Mouse (Mus musculus): ENCODE data around the gene Hecw2. TPM values are rescaled to one million over a fixed set of nuclear protein-coding genes. Genes with fewer than 3 reads are reported as not detected.
A peak's percentile ranks its signal among the peaks of the same experiment; 100 is the strongest.

Hecw2 gene
- polyA plus RNA-seq, 1 experiment from 2014 or later, result 8.4 TPM

GRCm38 (mm10) chr1:54153216-54153786, 41.7 kb downstream of the Hecw2 start:
- no peak for ATAC-seq (ENCODE audit: low FRiP score)
- Histone ChIP-seq H3K4me3 (replicated peaks) (no peak overlapping the region), H3K4me2 (no peak overlapping the region), H3K36me3 (no peaks in the 10 kb centered on the region), H3K4me1 (no peaks in the 10 kb centered on the region), H3K9me3 (replicated peaks) (no peaks in the 10 kb centered on the region), H3K27me3 (replicated peaks) (no peaks in the 10 kb centered on the region), H3K9ac (replicated peaks) (no peak overlapping the region), H3K27ac (replicated peaks) (no peak overlapping the region)
- 88% methylated on average over 6 of the region's 6 CpGs for WGBS

- no peaks in the 10 kb centered on the region for H3K27me3 ChIP-seq (replicated peaks)
- H3K4me2 ChIP-seq, result no peak overlapping the region
- no peaks in the 10 kb centered on the region for H3K9me3 ChIP-seq (replicated peaks)
- no peaks in the 10 kb centered on the region for H3K36me3 ChIP-seq
- no peak overlapping the region for H3K27ac ChIP-seq (replicated peaks)
- no peak for ATAC-seq (ENCODE audit: low FRiP score)
- no peak overlapping the region for H3K4me3 ChIP-seq (replicated peaks)
- H3K4me1 ChIP-seq, result no peaks in the 10 kb centered on the region
- WGBS, result 93% methylated on average over 5 of the region's 5 CpGs
- H3K9ac ChIP-seq (replicated peaks), result no peak overlapping the region
Observed at GRCm38 (mm10) chr1:54145106-54145505, 49.9 kb downstream of the Hecw2 start.

- H3K4me1 ChIP-seq, result peaks cover 6% of the 10 kb centered on the region
- no peak overlapping the region for H3K4me2 ChIP-seq
- no peaks in the 10 kb centered on the region for H3K27me3 ChIP-seq (replicated peaks)
- H3K27ac ChIP-seq (replicated peaks), result no peak overlapping the region
- no peaks in the 10 kb centered on the region for H3K9me3 ChIP-seq (replicated peaks)
- WGBS, result 48% methylated on average over 4 of the region's 4 CpGs
- no peak overlapping the region for H3K4me3 ChIP-seq (replicated peaks)
- no peaks in the 10 kb centered on the region for H3K36me3 ChIP-seq
- H3K9ac ChIP-seq (replicated peaks), result no peak overlapping the region
- ATAC-seq (ENCODE audit: low FRiP score), result peak; percentile 55; the same call in 1 of the 2 replicates
Observed at GRCm38 (mm10) chr1:54133802-54134436, 61.0 kb downstream of the Hecw2 start.

DNA sequence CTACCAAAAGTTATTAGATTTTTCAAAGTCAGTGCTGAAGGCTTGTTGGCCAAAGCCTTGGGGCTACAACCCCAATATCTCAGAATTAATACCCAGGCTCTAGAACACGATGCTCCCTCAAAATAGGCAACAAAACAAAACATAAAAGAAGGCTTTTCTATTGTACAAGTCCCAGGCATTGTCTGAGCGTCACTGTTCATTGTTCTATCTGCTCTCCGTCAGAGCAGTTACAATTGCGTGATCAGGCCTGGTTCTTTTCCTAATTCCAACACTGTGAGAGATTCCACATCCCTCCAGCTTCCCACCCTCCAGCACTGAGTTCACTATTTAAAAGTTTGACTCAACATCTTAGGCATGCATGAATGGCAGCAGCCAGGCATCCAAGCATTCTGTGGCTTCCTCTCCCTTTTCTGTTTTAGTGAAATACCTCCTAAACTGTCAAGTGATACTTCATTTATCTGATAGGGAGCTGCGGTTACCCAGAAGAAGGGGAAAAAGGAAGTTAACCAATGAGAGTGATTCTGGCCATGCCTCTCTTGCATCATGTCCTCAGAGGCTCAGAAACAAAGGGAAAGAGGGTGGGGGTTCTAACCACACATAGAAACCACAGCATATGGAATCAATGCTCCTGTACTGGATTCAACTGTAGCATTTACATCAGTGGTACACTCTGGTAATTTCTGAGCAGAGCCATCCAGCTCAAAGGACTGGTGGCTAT, 66.1 kb downstream of the Hecw2 start:
- peaks cover under 1% of the 10 kb centered on the region; the same call in 1 of the 2 replicates for H3K4me1 ChIP-seq
- no peak overlapping the region for H3K4me2 ChIP-seq
- ATAC-seq (ENCODE audit: low FRiP score), result no peak
- H3K36me3 ChIP-seq, result no peaks in the 10 kb centered on the region
- H3K27me3 ChIP-seq (replicated peaks), result no peaks in the 10 kb centered on the region
- no peak overlapping the region for H3K9ac ChIP-seq (replicated peaks)
- 48% methylated on average over 5 of the region's 5 CpGs for WGBS
- H3K9me3 ChIP-seq (replicated peaks), result no peaks in the 10 kb centered on the region
- no peak overlapping the region for H3K27ac ChIP-seq (replicated peaks)
- no peak overlapping the region for H3K4me3 ChIP-seq (replicated peaks)

GRCm38 (mm10) chr1:54126991-54127742, 67.8 kb downstream of the Hecw2 start:
- no peak overlapping the region for H3K4me2 ChIP-seq
- ATAC-seq (ENCODE audit: low FRiP score), result no peak
- no peak overlapping the region for H3K27ac ChIP-seq (replicated peaks)
- no peaks in the 10 kb centered on the region for H3K36me3 ChIP-seq
- no peaks in the 10 kb centered on the region for H3K9me3 ChIP-seq (replicated peaks)
- no peaks in the 10 kb centered on the region for H3K27me3 ChIP-seq (replicated peaks)
- WGBS, result 70% methylated on average over 10 of the region's 10 CpGs
- H3K9ac ChIP-seq (replicated peaks), result no peak overlapping the region
- no peak overlapping the region for H3K4me3 ChIP-seq (replicated peaks)
- H3K4me1 ChIP-seq, result 0 out of 2 replicates have a peak, but pooled peaks cover 5% of the 10 kb centered on the region

GRCm38 (mm10) chr1:54122551-54122950, 72.4 kb downstream of the Hecw2 start:
- peak; percentile 34; the same call in 1 of the 2 replicates for ATAC-seq (ENCODE audit: low FRiP score)
- H3K4me2 ChIP-seq, result no peak overlapping the region
- 55% methylated on average over 2 of the region's 2 CpGs for WGBS
- H3K36me3 ChIP-seq, result no peaks in the 10 kb centered on the region
- no peak overlapping the region for H3K9ac ChIP-seq (replicated peaks)
- H3K27me3 ChIP-seq (replicated peaks), result no peaks in the 10 kb centered on the region
- no peaks in the 10 kb centered on the region for H3K9me3 ChIP-seq (replicated peaks)
- H3K27ac ChIP-seq (replicated peaks), result no peak overlapping the region
- no peak overlapping the region for H3K4me3 ChIP-seq (replicated peaks)
- H3K4me1 ChIP-seq, result peaks cover 14% of the 10 kb centered on the region

DNA sequence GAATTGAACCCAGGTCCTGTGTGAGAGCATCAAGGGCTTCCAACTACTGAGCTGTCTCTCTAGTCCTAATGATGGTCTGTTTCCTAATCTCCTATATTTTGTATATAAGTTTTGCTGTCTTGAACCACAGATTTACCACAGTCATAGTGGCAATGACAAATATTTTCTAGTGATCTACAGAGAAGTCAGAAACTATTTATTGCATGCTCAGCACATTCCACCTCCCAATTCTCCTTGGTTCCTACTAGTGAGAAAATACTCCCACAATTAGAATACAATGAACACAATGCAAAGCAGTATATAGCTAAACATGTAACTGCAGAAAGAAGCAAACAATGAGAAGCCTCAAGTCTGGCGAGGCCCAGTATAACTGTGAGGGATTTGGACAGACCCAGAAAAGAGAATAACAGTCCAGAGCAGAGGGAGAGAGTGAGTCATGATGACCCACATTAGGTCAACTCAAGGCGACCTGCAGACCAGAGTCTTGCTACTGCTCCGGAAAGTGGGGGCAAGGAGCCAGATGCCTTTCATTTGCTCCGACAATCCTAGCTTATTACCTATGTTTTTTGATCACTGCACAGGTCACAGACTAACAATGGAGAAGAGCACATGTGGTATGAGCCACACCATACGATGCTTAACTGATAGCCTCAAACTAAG, 73.8 kb downstream of the Hecw2 start:
- ATAC-seq (ENCODE audit: low FRiP score), result no peak
- 89% methylated on average over 5 of the region's 5 CpGs for WGBS
- Histone ChIP-seq H3K9ac (replicated peaks) (no peak overlapping the region), H3K9me3 (replicated peaks) (no peaks in the 10 kb centered on the region), H3K36me3 (no peaks in the 10 kb centered on the region), H3K4me3 (replicated peaks) (no peak overlapping the region), H3K27me3 (replicated peaks) (no peaks in the 10 kb centered on the region), H3K27ac (replicated peaks) (no peak overlapping the region), H3K4me2 (no peak overlapping the region), H3K4me1 (peaks cover 14% of the 10 kb centered on the region)

DNA sequence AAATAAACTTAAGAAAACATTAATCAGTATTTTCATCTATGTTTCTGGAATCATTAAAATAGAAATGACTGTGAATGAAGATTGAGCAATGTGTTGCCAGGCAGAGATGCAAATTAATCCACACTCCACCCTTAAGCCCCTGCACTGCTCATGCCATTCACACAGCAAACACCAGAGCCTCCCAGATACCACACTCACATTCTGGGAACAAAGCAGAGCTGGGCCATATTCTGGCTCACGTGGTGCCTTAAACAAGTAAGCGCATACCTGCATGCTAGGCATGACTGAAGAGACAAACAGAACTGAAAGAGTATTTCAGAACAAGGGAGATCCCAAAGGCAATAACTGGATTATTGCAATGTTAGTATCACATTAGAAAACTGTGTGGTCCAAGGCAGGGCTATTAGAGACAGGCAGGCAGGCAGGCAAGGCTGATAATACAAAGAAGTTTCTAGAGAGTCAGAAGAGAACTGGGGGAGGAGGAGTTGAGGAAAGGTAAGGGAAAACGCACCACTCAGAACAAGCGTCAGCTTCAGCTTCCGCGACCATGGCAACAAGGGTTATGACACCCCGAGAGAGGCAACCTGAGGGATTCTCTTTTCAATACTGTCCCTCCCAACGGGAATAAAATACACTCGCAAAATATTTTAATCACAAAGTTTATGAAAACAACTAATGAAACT, 75.2 kb downstream of the Hecw2 start:
- H3K4me1 ChIP-seq, result peaks cover 14% of the 10 kb centered on the region
- no peak overlapping the region for H3K4me3 ChIP-seq (replicated peaks)
- WGBS, result 55% methylated on average over 9 of the region's 9 CpGs
- 0 out of 2 replicates have a peak overlapping the region, but pooled peaks have one; percentile 6 for H3K27ac ChIP-seq (replicated peaks)
- H3K9ac ChIP-seq (replicated peaks), result no peak overlapping the region
- no peaks in the 10 kb centered on the region for H3K36me3 ChIP-seq
- no peak overlapping the region for H3K4me2 ChIP-seq
- H3K27me3 ChIP-seq (replicated peaks), result no peaks in the 10 kb centered on the region
- ATAC-seq (ENCODE audit: low FRiP score), result peak; percentile 56; the same call in 1 of the 2 replicates
- H3K9me3 ChIP-seq (replicated peaks), result no peaks in the 10 kb centered on the region

- ATAC-seq (ENCODE audit: low FRiP score), result no peak
- H3K36me3 ChIP-seq, result no peaks in the 10 kb centered on the region
- H3K27me3 ChIP-seq (replicated peaks), result no peaks in the 10 kb centered on the region
- no peak overlapping the region for H3K4me2 ChIP-seq
- no peak overlapping the region for H3K9ac ChIP-seq (replicated peaks)
- no peak overlapping the region for H3K4me3 ChIP-seq (replicated peaks)
- 70% methylated on average over 8 of the region's 8 CpGs for WGBS
- 0 out of 2 replicates have a peak overlapping the region, but pooled peaks have one; percentile 11 for H3K27ac ChIP-seq (replicated peaks)
- H3K4me1 ChIP-seq, result peaks cover 14% of the 10 kb centered on the region
- H3K9me3 ChIP-seq (replicated peaks), result no peaks in the 10 kb centered on the region
Observed at GRCm38 (mm10) chr1:54118342-54118973, 76.5 kb downstream of the Hecw2 start.

GRCm38 (mm10) chr1:54110920-54111605, 83.9 kb downstream of the Hecw2 start:
- no peak overlapping the region for H3K4me2 ChIP-seq
- H3K36me3 ChIP-seq, result no peaks in the 10 kb centered on the region
- no peak overlapping the region for H3K9ac ChIP-seq (replicated peaks)
- no peak overlapping the region for H3K4me3 ChIP-seq (replicated peaks)
- H3K27ac ChIP-seq (replicated peaks), result no peak overlapping the region
- H3K9me3 ChIP-seq (replicated peaks), result no peaks in the 10 kb centered on the region
- H3K27me3 ChIP-seq (replicated peaks), result no peaks in the 10 kb centered on the region
- WGBS, result 88% methylated on average over 8 of the region's 8 CpGs
- H3K4me1 ChIP-seq, result no peaks in the 10 kb centered on the region
- no peak for ATAC-seq (ENCODE audit: low FRiP score)
